Mouse (Mus musculus) ZHBTc4 (cell line): ENCODE measurements at regions not wholly inside any gene's neighbourhood (a gene's known extent, or its start where the extent isn't known, plus 50 kb on each side); places are given as distances from the start of the nearest gene placed in this dataset.

ENCODE experiments used
- DNase-seq: peaks from one replicate; pipeline ENCODE4 v3.0.0-alpha.2; 2011; ENCODE audit warnings: low read depth, low spot score

- DNase-seq: peak; percentile 39
Observed at GRCm38 (mm10) chr13:33558927-33559326, 74.3 kb downstream of the Serpinb9g start.

- no peak for DNase-seq
Observed at GRCm38 (mm10) chr13:33559719-33560118, 75.1 kb downstream of the Serpinb9g start.

- peak; percentile 49 for DNase-seq
Observed at GRCm38 (mm10) chr13:33561625-33562024, 77.0 kb downstream of the Serpinb9g start.

GRCm38 (mm10) chr13:33562928-33563327 lies 78.3 kb downstream of the Serpinb9g start:
- DNase-seq: peak; percentile 83

- DNase-seq: peak; percentile 68
Observed at GRCm38 (mm10) chr13:33563366-33563765, 78.8 kb downstream of the Serpinb9g start.

GRCm38 (mm10) chr13:33567915-33568314 lies 83.3 kb downstream of the Serpinb9g start:
- no peak for DNase-seq

GRCm38 (mm10) chr13:33569318-33569717 lies 84.7 kb downstream of the Serpinb9g start:
- DNase-seq: no peak

- DNase-seq: peak; percentile 85
Observed at GRCm38 (mm10) chr13:33570836-33571235, 86.2 kb downstream of the Serpinb9g start.

- DNase-seq: no peak
Observed at GRCm38 (mm10) chr13:33586065-33586464, 75.1 kb upstream of the Serpinb6d start.
